Mouse (Mus musculus) olfactory bulb, adult 2 months (tissue): ENCODE results near the gene Ptprn.

Experiments used
- CTCF ChIP-seq: fragments of 200-500 bp; IDR thresholded peaks from 2 replicates; pipeline ENCODE4 v1.5.1; 2012; ENCODE audit warnings: low read depth, mild to moderate bottlenecking, low read length, moderate library complexity; ENCODE audit not compliant: insufficient read depth
- POLR2A ChIP-seq: fragments of 200-500 bp; IDR thresholded peaks from 2 replicates; pipeline ENCODE4 v1.6.1; 2012; ENCODE audit warnings: mild to moderate bottlenecking, low read depth, low read length, moderate library complexity; ENCODE audit not compliant: insufficient read depth

GRCm38 (mm10) chr1:75211141-75211708 lies 53.1 kb downstream of the Ptprn start:
- no peak for TF ChIP-seq CTCF
- TF ChIP-seq POLR2A: no peak
